Mouse (Mus musculus) intestine, embryonic 15.5 days (tissue): ENCODE results near the gene Fsd1l. TPM values are rescaled to one million over a fixed set of nuclear protein-coding genes. Genes with fewer than 3 reads are reported as not detected.
A peak's percentile ranks its signal among the peaks of the same experiment; 100 is the strongest.
"Not testable (repeated sequence)": the region's sequence is repeated elsewhere in the genome, so short reads cannot be mapped to it uniquely, and the experiment has no call there.

Experiments used
- ATAC-seq: fragments of 200-750 bp; cut with Nextera tagmentation; 2 replicates; pipeline ENCODE4 v1.8.0; 2017; ENCODE audit warnings: moderate TSS enrichment, moderate library complexity
- H3K27ac ChIP-seq: fragments of 300-500 bp; sonication (generic); 2 replicates; pipeline ENCODE4 v1.5.1; 2015; ENCODE audit warnings: mild to moderate bottlenecking, inconsistent platforms
- H3K27me3 ChIP-seq: fragments of 300-500 bp; sonication (generic); replicated peaks from 2 replicates; pipeline ENCODE4 v1.6.1; 2015; ENCODE audit warnings: inconsistent platforms
- H3K36me3 ChIP-seq: fragments of 300-500 bp; sonication (generic); 2 replicates; pipeline ENCODE4 v1.6.1; 2015; ENCODE audit warnings: inconsistent platforms
- H3K4me1 ChIP-seq: fragments of 300-500 bp; sonication (generic); replicated peaks from 2 replicates; pipeline ENCODE4 v1.6.1; 2015; ENCODE audit warnings: inconsistent platforms
- H3K4me2 ChIP-seq: fragments of 300-500 bp; sonication (generic); replicated peaks from 2 replicates; pipeline ENCODE4 v1.6.1; 2015; ENCODE audit warnings: mild to moderate bottlenecking, inconsistent platforms
- H3K4me3 ChIP-seq: fragments of 300-500 bp; sonication (generic); replicated peaks from 2 replicates; pipeline ENCODE4 v1.5.1; 2015; ENCODE audit warnings: inconsistent platforms
- H3K9ac ChIP-seq: fragments of 300-500 bp; sonication (generic); 2 replicates; pipeline ENCODE4 v1.6.1; 2015; ENCODE audit warnings: inconsistent platforms
- H3K9me3 ChIP-seq: fragments of 300-500 bp; sonication (generic); 2 replicates; pipeline ENCODE4 v1.6.1; 2016; ENCODE audit warnings: inconsistent platforms
- WGBS: fragments of 180-500 bp; shearing (Covaris S2); methylation state at CpG from one replicate; pipeline ENCODE4 v1.1.7; 2015; 5-methylcytosine and 5-hydroxymethylcytosine counted together
- polyA plus RNA-seq: library from polyadenylated mRNA; unstranded; fragments of >200 nt; fragmentation: Nextera tagmentation; extraction: Ambion mirVana; gene quantifications from 2 replicates; pipeline ENCODE4 v1.2.1, GENCODE M21; 2015

Gene Fsd1l
- polyA plus RNA-seq, 1 experiment from 2014 or later: 15.0 TPM

DNA sequence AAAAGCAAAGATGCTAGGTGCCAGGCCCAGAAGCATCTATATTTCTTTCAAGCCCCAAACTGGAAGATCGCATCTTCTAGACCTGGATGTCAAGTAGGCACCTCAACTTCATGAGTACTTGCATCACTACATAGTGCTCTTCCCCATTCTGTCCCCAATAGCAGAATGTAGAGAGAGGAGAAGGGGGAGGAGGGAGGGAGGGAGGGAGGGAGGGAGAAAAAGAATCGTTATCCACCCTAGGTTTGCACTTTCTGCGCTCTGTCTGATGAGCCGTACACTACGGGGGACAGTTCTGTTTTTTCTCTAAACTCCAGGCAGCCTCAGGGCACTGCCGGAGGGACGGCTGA, 82.4 kb downstream of the Fsd1l start, which contains the start of gene Fktn:
Gene Fktn (plus strand): TSS at position 295 of the 347 bp plus-strand sequence.
- peak within 1 kb of the TSS; percentile 82 for H3K4me3 ChIP-seq
- peak within 1 kb of the TSS; percentile 94 for H3K4me2 ChIP-seq
- H3K36me3 ChIP-seq: no peaks in the 10 kb centered on the region
- peak within 1 kb of the TSS; percentile 68 for H3K27ac ChIP-seq
- WGBS: 4% methylated on average over 7 of the region's 7 CpGs
- H3K4me1 ChIP-seq: no peaks in the 10 kb centered on the region
- peak within 1 kb of the TSS; percentile 82 for H3K9ac ChIP-seq
- H3K27me3 ChIP-seq: no peaks in the 10 kb centered on the region
- H3K9me3 ChIP-seq: no peaks in the 10 kb centered on the region
- peak; percentile 72 for ATAC-seq

DNA sequence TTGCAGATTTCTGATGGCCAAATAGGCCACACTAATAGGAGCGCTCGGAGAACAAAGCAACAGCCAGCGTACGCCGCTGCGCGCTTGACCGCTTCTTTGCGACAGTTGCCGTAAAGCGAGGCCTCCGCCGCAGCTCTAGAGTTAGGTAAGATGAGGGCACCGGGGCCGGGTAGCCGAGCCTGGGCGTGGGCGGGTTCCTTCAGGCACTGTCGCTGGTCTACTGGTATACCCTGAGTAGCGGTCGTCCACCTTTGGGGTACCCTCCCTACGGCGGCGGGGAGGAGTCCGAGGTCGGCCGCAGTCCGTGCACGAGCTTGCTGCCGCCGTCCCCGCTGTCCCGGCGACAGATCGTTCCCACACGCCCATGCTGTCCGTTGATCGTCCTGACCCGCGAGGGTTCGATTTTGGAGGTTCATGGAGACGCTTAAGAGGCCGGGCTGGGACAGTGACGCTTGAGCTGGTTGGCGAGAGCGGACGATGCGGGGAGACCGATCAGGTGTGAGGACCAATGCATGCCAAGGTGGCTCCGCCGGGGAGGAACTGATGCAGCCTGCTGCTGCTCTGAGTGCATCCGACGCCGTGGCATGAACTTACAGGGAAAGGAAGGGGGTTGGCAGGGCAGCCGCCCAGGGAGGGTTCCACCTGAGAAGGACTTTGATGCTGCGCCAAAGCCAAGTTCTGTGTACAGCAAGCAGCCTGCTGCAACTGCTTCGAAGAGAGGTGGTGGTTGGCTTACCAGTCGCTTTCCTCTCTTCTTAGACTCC, 83.0 kb downstream of the Fsd1l start:
- H3K27ac ChIP-seq: peak overlapping the region; percentile 68
- peak overlapping the region; percentile 94 for H3K4me2 ChIP-seq
- H3K36me3 ChIP-seq: no peaks in the 10 kb centered on the region
- H3K27me3 ChIP-seq: no peaks in the 10 kb centered on the region
- no peaks in the 10 kb centered on the region for H3K9me3 ChIP-seq
- H3K9ac ChIP-seq: peak overlapping the region; percentile 82
- ATAC-seq: peak; percentile 96
- WGBS: 4% methylated on average over 58 of the region's 58 CpGs
- no peaks in the 10 kb centered on the region for H3K4me1 ChIP-seq
- H3K4me3 ChIP-seq: peak overlapping the region; percentile 82

DNA sequence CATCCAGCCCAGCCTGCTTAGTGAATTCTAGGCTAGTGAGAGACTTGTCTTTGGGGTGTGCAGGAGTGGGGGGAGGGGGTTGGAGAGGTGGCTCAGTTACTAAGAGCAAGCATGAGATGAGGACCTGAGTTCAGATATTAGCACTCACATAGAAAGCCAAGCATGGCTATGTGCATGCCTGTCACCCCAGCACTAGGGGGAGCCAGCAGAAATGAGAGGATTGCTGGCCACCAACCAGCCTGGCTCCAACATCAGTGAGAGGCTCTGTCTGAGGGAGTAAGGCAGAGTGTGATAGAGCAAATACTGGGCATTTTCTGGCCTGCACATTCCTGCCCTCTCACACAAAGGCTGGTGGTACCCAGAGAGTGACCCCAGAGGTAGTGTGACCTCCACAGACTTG, 84.7 kb downstream of the Fsd1l start:
- H3K4me3 ChIP-seq: no peak overlapping the region
- H3K4me1 ChIP-seq: no peaks in the 10 kb centered on the region
- H3K4me2 ChIP-seq: no peak overlapping the region
- H3K9me3 ChIP-seq: no peaks in the 10 kb centered on the region
- no peak for ATAC-seq
- no peak overlapping the region for H3K9ac ChIP-seq
- H3K27ac ChIP-seq: no peak overlapping the region
- no peaks in the 10 kb centered on the region for H3K27me3 ChIP-seq
- no peaks in the 10 kb centered on the region for H3K36me3 ChIP-seq

DNA sequence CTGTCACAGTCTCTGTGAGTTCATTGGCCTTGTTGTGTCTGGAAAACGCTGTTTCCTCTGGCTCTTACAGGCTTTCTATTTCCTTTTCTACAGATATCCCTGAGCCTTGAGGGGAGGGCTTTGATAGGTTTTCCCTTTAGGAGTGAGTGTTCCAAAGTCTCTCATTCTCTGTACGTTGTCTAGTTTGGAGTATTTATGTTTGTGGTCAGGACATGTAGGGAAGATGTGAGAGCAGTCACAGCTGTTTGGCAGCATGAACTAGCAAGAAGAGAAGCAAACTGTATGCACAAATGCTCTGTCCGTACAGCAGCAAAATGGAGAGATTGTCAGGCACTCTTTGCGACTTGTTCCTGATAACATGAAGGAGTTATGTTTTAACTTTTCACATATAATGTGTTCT, 86.3 kb downstream of the Fsd1l start:
- Histone ChIP-seq H3K4me3 (no peak overlapping the region), H3K36me3 (no peaks in the 10 kb centered on the region), H3K9me3 (no peaks in the 10 kb centered on the region), H3K9ac (no peak overlapping the region), H3K4me1 (no peaks in the 10 kb centered on the region), H3K27ac (no peak overlapping the region), H3K4me2 (no peak overlapping the region), H3K27me3 (no peaks in the 10 kb centered on the region)
- 62% methylated on average over 4 of the region's 4 CpGs for WGBS
- ATAC-seq: no peak

DNA sequence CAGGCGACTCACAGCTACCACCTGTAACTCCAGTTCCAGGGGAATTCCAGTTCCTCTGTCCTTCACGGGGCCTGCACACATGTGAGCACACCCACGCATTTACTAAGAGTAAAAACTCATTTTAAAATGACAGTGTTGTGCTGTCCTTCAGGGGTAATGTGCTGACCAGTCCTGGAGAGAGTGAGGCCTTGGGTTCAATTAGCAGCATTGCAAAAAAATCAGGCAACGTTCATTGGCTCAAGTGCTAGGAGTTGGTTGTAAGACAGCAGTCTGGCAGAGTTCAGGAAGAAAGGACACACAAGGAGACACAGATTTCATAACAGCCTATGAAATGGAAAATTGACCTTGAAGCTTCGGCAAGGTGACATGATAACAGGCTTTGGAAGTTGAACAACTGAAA, 87.0 kb downstream of the Fsd1l start:
- Histone ChIP-seq H3K36me3 (no peaks in the 10 kb centered on the region), H3K27me3 (no peaks in the 10 kb centered on the region), H3K9me3 (no peaks in the 10 kb centered on the region), H3K4me2 (no peak overlapping the region), H3K27ac (no peak overlapping the region), H3K4me3 (no peak overlapping the region), H3K9ac (no peak overlapping the region), H3K4me1 (no peaks in the 10 kb centered on the region)
- 72% methylated on average over 5 of the region's 5 CpGs for WGBS
- ATAC-seq: no peak

DNA sequence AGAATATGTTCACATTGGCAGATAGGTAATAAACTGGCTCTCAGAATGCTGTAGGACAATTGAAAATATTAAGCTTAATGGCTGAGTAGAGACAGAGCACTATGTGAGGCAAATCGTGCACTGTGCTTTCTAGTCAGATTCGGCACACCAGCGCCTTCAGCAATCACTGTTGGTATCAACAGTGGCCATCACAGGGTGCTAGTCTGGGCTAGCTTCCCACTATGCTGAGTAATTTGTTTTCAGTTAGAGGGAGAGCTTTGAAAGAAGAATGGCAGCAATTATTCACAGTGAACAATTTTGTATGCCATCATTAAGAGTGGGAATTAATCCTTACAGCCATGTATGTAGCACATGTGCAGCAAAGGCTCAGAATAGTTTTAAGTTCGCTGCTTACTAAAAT, 91.2 kb downstream of the Fsd1l start:
- Histone ChIP-seq H3K4me3 (no peak overlapping the region), H3K9ac (no peak overlapping the region), H3K27ac (no peak overlapping the region), H3K4me1 (no peaks in the 10 kb centered on the region), H3K9me3 (no peaks in the 10 kb centered on the region), H3K36me3 (no peaks in the 10 kb centered on the region), H3K4me2 (no peak overlapping the region), H3K27me3 (no peaks in the 10 kb centered on the region)
- 93% methylated on average over 4 of the region's 4 CpGs for WGBS
- no peak for ATAC-seq

DNA sequence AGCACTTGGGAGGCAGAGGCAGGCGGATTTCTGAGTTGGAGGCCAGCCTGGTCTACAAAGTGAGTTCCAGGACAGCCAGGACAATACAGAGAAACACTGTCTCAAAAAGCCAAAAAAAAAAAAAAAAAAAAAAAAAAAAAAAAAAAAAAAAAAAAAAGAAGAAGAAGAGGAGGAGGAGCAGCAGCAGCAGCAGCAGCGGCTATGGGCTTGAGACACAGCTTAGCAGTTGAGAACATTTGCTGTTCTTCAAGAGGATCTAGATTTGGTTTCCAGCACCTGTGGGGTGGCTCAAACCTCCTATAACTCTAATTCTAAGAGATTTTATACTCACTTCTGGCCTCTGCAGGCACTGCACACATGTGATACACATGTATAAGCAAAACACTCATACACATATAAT, 94.8 kb downstream of the Fsd1l start:
- H3K9me3 ChIP-seq, ATAC-seq, H3K27me3 ChIP-seq, H3K4me1 ChIP-seq, H3K4me2 ChIP-seq, H3K4me3 ChIP-seq, H3K9ac ChIP-seq, H3K27ac ChIP-seq, H3K36me3 ChIP-seq: not testable (repeated sequence)
- 90% methylated on average over 2 of the region's 2 CpGs for WGBS

DNA sequence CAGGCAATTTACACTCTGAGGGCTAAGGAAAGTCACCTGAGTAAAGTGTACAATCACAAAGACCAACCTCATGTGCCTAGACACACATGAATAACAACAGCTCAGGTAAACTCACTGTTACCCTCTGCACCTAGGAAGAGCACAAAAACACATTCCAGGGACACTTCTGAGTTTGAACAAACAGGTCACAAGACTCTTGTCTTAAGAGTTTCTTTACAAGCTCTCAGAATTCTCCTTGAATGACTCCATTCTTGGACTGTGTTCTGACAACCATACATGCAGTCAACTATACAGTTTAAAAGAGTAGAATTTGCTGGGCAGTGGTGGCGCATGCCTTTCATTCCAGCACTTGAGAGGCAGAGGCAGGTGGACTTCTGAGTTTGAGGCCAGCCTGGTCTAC, 96.8 kb downstream of the Fsd1l start:
- no peaks in the 10 kb centered on the region for H3K36me3 ChIP-seq
- no peak for ATAC-seq
- no peaks in the 10 kb centered on the region for H3K4me1 ChIP-seq
- H3K4me2 ChIP-seq: no peak overlapping the region
- no peaks in the 10 kb centered on the region for H3K27me3 ChIP-seq
- no peak overlapping the region for H3K9ac ChIP-seq
- no peak overlapping the region for H3K27ac ChIP-seq
- no peaks in the 10 kb centered on the region for H3K9me3 ChIP-seq
- H3K4me3 ChIP-seq: no peak overlapping the region
- 88% methylated on average over 1 of the region's 1 CpGs for WGBS

DNA sequence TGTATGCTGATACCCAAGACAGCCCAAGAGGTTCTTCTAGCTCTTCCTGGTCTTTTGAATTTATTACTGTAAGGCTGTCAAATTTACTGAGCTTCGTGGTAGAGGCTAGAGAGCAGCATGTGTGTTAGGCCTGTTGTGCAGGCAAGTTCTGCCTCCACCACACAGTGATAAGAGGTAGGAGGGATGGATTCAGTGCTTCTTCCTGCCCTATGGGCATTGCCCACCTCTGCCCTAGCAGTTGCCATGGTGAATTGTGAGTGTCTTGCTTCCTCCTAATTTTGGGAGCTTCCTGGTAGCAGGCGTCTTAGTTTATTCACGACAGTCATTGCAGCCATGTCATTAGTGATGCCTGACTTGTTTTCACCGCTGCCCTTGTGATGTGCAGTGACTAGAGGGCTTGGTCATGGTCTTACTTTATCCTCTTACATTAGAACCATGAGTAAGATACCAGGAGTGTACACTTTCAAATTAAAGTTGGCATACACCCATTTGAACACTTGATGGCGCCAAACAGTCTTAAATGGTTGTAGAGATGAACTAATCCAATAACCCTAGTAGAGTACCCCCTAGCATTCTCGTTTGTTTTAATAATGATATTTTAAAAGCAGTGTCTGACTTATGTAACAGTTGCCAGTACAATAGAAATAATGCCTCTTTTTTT, 107.8 kb downstream of the Fsd1l start:
- H3K9me3 ChIP-seq: no peaks in the 10 kb centered on the region
- no peaks in the 10 kb centered on the region for H3K4me1 ChIP-seq
- ATAC-seq: peak; percentile 41; the same call in 1 of the 2 replicates
- no peaks in the 10 kb centered on the region for H3K27me3 ChIP-seq
- H3K9ac ChIP-seq: no peak overlapping the region
- H3K36me3 ChIP-seq: peaks cover 5% of the 10 kb centered on the region; the same call in 1 of the 2 replicates
- H3K4me2 ChIP-seq: no peak overlapping the region
- 47% methylated on average over 6 of the region's 6 CpGs for WGBS
- H3K27ac ChIP-seq: no peak overlapping the region
- no peak overlapping the region for H3K4me3 ChIP-seq

DNA sequence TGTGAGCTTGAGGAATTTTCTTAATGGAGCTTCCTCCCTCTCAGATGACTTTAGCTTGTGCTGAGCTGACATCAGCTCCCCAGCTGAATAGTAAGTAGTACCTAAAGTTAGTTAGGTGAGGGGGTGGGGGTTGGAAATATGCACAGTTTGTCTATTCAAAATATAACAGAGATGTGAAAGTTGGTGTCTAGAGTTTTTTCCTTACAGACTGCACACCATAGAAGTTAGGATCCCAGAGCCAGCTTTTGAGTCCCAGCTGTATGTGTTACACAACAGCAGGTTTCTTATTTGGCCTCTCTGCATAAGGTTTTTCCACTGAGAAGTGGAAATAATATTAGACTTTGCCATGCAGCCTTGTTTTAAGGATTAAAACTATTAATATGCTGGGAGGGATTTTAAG, 118.6 kb downstream of the Fsd1l start:
- Histone ChIP-seq H3K4me2 (no peak overlapping the region), H3K27me3 (no peaks in the 10 kb centered on the region), H3K9me3 (no peaks in the 10 kb centered on the region), H3K4me1 (no peaks in the 10 kb centered on the region), H3K36me3 (peaks cover 4% of the 10 kb centered on the region), H3K9ac (no peak overlapping the region), H3K27ac (no peak overlapping the region), H3K4me3 (no peak overlapping the region)
- ATAC-seq: no peak

DNA sequence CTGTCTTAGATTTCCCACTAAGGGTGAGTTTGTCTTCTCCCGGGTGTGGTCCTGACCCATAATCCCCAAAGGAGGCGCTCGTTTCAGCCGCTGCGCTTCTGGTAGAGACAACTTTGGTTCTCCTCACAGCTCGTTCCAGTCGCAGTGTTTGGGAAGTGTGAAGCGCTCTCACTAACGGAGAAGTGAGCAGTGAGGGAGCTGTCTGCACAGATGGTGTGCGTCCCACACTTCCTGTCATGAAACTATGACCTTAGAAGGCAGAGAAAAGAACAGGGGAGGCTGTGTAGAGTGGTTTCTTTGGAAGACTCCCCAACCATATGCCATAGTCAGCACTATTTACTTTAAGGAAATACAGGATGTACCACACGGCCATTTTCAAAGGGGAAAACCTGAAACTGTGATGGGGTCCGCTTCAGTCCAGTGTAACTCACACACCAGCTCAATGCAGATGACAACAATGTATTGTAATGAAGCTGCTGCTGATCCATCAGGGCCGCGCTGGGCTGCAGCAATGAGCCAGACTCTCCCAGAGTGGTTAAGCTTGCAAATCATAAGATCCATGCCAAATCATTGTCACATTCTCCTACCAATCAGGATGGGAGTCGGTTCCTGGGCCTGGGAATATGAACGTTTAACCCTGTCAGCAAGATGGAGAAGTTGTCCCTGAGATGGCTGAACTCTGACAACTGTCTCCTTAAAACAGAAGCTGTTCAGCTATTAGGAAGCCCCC, 119.3 kb downstream of the Fsd1l start:
- 61% methylated on average over 16 of the region's 16 CpGs for WGBS
- Histone ChIP-seq H3K4me2 (no peak overlapping the region), H3K9me3 (no peaks in the 10 kb centered on the region), H3K9ac (no peak overlapping the region), H3K36me3 (peaks cover 4% of the 10 kb centered on the region), H3K27ac (no peak overlapping the region), H3K4me3 (no peak overlapping the region), H3K27me3 (no peaks in the 10 kb centered on the region), H3K4me1 (no peaks in the 10 kb centered on the region)
- ATAC-seq: no peak
